Mouse (Mus musculus) yolk sac, embryonic 10.5 days (tissue): ENCODE results near the gene Vmn1r73.

Source experiments
- DNase-seq: peaks from one replicate; pipeline ENCODE4 v3.0.0-alpha.2; 2017; ENCODE audit warnings: low spot score

Gene Vmn1r73

GRCm38 (mm10) chr7:11729966-11730365 is at the start of gene Vmn1r73:
TSS of gene Vmn1r73 (plus strand) at chr7:11730266.
- DNase-seq: no peak
